Mouse (Mus musculus) ES-E14 (cell line): ENCODE results near the gene Dnm2.

Source experiments
- CHD2 ChIP-seq: IDR thresholded peaks from 2 replicates; pipeline ENCODE4 v1.6.1; 2014; ENCODE audit warnings: mild to moderate bottlenecking, low read depth, low read length, inconsistent platforms
- HCFC1 ChIP-seq: IDR thresholded peaks from 2 replicates; pipeline ENCODE4 v1.6.1; 2012; ENCODE audit warnings: low read length, inconsistent platforms, borderline replicate concordance; ENCODE audit not compliant: insufficient read depth
- ZC3H11A ChIP-seq: IDR thresholded peaks from 2 replicates; pipeline ENCODE4 v1.6.1; 2012; ENCODE audit warnings: low read depth, mild to moderate bottlenecking, inconsistent platforms, low read length, borderline replicate concordance

DNA sequence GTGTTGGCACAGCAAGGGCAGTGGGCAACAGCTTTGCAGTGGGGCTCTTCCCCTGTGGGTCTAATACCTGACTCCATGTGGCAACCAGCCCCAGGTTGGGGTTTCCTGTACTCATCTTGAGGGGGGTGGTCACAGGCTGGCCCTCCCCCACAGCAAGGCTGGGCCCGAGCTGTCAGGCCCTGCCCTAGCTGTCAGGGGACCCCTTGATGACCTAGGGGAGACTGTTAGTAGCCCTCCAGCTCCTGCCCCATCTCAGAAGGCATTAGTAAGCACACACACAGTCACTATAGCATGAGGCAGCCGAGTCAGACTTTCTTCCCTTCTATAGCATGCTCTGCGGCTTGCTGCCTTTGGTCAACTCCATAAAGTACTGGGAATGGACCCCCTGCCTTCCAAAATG, 29.0 kb upstream of the Dnm2 start:
- TF ChIP-seq ZC3H11A (no peak), HCFC1 (no peak), CHD2 (no peak)
